Mouse (Mus musculus) CD4-positive, CD25-positive, alpha-beta regulatory T cell (primary cell): ENCODE measurements around the gene M6pr. TPM values are rescaled to one million over a fixed set of nuclear protein-coding genes. Genes with fewer than 3 reads are reported as not detected.

Experiments used
- polyA plus RNA-seq: library from polyadenylated mRNA; unstranded; fragments of 100-300 nt; shearing (Covaris generic); gene quantifications from one replicate; pipeline ENCODE4 v1.2.1, GENCODE M21; 2017

The M6pr gene
- 211 TPM for polyA plus RNA-seq

DNA sequence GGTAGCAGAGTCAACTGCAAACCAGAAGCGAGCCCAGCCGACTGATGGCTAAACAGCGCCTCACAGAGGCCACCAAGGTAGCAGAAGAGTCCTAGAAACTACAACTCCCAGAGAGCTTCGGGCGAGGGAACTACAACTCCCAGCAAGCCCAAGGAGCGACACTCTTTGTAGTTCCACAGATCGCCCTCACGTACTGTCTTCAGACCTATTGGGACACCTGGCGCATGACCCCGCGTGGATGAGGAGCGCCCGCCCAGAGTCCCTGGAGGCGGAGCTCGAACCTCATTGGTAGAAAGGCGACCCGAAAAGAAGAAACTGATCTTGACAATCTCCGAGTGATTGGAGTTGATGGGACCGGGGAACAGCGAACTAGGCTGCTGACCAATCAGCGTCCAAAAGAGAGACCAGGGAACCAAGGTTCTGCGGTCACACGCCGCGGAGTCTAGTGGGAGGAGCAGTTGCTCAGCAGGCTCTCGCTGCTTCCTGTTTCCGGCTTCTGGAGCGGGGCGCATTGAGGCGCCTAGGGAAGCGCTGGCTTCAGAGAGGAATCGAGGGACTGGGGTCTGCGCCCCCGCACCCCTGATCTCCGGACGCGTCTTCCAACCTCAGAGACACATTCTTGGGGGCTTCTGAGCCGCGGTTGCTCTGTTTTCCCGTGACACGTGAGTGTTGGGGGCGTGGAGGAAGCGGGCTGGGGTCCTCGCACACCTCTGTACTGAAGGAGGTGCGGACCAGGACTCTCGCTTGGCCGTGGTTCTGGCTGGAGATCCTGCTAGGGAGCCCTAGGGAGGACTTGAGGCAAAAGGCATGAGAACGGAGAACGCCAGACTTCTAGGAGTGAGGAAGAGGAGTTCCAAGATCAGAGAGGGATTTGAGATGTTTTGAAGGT, at the start of gene M6pr:
TSS of gene M6pr (plus strand) at position 216 of the 889 bp plus-strand sequence.

GRCm38 (mm10) chr6:122282782-122283181, 25.7 kb upstream of the M6pr start, which contains the start of gene Klrg1:
Gene Klrg1 (minus strand): TSS chr6:122282882.

GRCm38 (mm10) chr6:122340349-122341000, 32.0 kb downstream of the M6pr start, which contains the start of gene Phc1:
Gene Phc1 (minus strand): TSS chr6:122340561.

Other genes with a start within 250 kb of the M6pr start
- gene Klrg1, start 25.8 kb upstream of the M6pr start, polyA plus RNA-seq, result 61.1 TPM
- 14.1 TPM for gene Phc1, start 31.8 kb downstream of the M6pr start, polyA plus RNA-seq
- gene Rimklb, start 190.0 kb downstream of the M6pr start, polyA plus RNA-seq, result 0.06 TPM
- gene Mfap5, start 197.1 kb downstream of the M6pr start, polyA plus RNA-seq, result not detected
- gene Aicda, start 245.1 kb downstream of the M6pr start, polyA plus RNA-seq, result 0.26 TPM